In the genomic region with DNA sequence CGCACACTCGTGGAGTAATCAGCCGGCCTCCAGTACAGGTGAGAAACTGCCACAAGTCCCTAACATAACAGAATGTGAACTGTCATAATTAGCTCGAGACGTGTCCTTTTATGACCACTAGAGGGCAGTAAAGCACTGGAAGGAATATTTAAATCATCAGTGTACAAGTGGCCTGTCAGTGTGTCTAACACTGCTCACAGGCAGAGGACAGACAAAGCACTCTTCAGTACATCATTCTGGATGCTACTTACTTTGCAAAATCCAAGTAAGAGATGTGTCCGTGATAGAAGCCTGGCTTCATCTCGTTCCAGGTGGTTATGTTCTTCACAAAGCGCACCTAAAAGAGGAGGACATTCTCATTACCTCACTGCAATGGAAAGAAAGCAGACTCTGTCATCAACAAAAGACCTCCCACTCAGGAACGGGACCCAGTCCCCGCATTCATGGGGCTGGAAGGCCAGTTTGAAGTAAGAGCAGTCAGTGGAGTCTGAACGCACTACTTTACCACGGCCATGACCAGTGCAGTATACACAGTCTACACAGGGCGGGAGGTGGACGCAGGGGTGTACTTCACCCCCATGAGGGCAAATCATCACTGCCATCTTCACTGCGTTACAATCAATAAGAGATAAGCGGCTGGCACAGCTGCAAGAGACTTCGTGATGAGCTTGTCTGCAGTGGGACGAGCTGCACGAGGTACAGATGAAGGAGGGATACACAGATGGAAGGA, we compare ENCODE assay signal across 1 mouse cellular context.
TF ChIP-seq lines count a peak whose summit lies in the region.

No protein-coding gene starts in this region.

TF ChIP-seq in CH12.LX, 34 proteins besides CTCF, POLR2A, EP300 and RAD21 (continued from another document):
- TF ChIP-seq MAFK (IDR thresholded peaks at IDR 0.05; ENCODE audit: insufficient replicate concordance, low read length) (no peak), ZKSCAN1 (IDR thresholded peaks at IDR 0.05; ENCODE audit: borderline replicate concordance, low read depth, low read length) (no peak), KAT2A (IDR thresholded peaks at IDR 0.05; ENCODE audit: insufficient replicate concordance, low read length) (no peak), USF1 (IDR thresholded peaks at IDR 0.05; ENCODE audit: low read depth, low read length) (no peak), ZC3H11A (IDR thresholded peaks at IDR 0.05; ENCODE audit: low read depth, low read length) (peak; percentile 89), ZMIZ1 (IDR thresholded peaks at IDR 0.05; ENCODE audit: low read depth, low read length) (no peak), MAX (IDR thresholded peaks at IDR 0.05; ENCODE audit: low read length) (no peak)
